23 mouse cellular contexts compared by ENCODE assay signal in the genomic region with DNA sequence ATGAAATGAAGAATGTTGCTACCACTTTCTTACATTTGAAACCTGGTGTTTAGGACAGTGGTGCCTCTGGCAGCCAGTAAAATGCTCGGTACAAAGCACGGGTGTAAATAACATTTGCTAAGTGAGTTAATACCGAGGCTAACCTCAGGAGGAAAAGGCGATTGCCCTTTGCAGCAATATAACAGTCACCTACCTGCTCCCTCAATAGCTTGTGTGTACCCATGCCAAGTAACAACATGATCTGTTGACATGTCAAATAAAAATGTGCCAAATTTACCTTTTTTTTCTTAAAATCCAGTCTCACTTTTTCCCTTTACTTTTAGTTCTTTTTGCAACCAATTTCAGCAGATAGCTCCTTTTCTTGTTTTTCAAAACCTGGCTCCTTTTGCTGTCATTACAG. TPM values are rescaled to one million over a fixed set of nuclear protein-coding genes. Genes with fewer than 3 reads are reported as not detected.
"Had no signal": no experiment of that assay in that cellular context is flagged by ENCODE, and none has a peak within 500 bp of the region (broad histone marks: within the 10 kb centered on the region; RNA-seq: fewer than 3 reads in every experiment).

No protein-coding gene starts in this region.

- DNase-seq: gastrocnemius, postnatal 14 days; heart, adult 18-20 months; heart, postnatal 10 days; heart, postnatal 4 days; kidney, adult 18-20 months; kidney, adult 8-10 months; kidney, postnatal 10 days; kidney, postnatal 25 days; kidney, postnatal 4 days had no signal

- H3K4me1 ChIP-seq: heart, embryonic 12.5 days; intestine, embryonic 15.5 days had no signal

- H3K36me3 ChIP-seq: heart, embryonic 12.5 days; hindbrain, embryonic 10.5 days; hindbrain, embryonic 12.5 days; intestine, embryonic 15.5 days; limb, embryonic 10.5 days; limb, embryonic 12.5 days had no signal

- H3K27ac ChIP-seq: hindbrain, embryonic 10.5 days; hindbrain, embryonic 12.5 days; hindbrain, embryonic 14.5 days; intestine, embryonic 15.5 days; left cerebral cortex, adult 2 months; limb, embryonic 10.5 days; limb, embryonic 12.5 days had no signal

- H3K9me3 ChIP-seq: heart, embryonic 12.5 days; hindbrain, embryonic 10.5 days; hindbrain, embryonic 12.5 days; intestine, embryonic 15.5 days; limb, embryonic 10.5 days; limb, embryonic 12.5 days had no signal

- ATAC-seq: hindbrain, embryonic 16.5 days; inflammation-experienced regulatory T-cells, adult 6 months; intestine, embryonic 15.5 days; intestine, postnatal 0 days had no signal

- H3K9ac ChIP-seq: heart, embryonic 12.5 days; hindbrain, embryonic 12.5 days; intestine, embryonic 15.5 days; limb, embryonic 12.5 days had no signal

- H3K4me3 ChIP-seq: heart, embryonic 12.5 days; intestine, embryonic 15.5 days had no signal

- H3K27me3 ChIP-seq: heart, embryonic 12.5 days; hindbrain, embryonic 12.5 days; intestine, embryonic 15.5 days; limb, embryonic 12.5 days had no signal

RNA-seq across cellular contexts. Expression of a gene that starts 45.3 kb away (rescaled TPM):
- polyA plus RNA-seq: heart, embryonic 16.5 days; inflammation-experienced regulatory T-cells, adult 6 months; kidney, embryonic 14.5 days; liver, embryonic 11.5 days had no signal
